Mouse (Mus musculus) brain, adult 2 months (tissue): ENCODE results near the gene Keg1.
"Not testable (repeated sequence)": the region's sequence is repeated elsewhere in the genome, so short reads cannot be mapped to it uniquely, and the experiment has no call there.

Source experiments
- DNase-seq: peaks from one replicate; pipeline ENCODE4 v3.0.0; 2011; ENCODE audit warnings: low read depth, low spot score

The Keg1 gene

DNA sequence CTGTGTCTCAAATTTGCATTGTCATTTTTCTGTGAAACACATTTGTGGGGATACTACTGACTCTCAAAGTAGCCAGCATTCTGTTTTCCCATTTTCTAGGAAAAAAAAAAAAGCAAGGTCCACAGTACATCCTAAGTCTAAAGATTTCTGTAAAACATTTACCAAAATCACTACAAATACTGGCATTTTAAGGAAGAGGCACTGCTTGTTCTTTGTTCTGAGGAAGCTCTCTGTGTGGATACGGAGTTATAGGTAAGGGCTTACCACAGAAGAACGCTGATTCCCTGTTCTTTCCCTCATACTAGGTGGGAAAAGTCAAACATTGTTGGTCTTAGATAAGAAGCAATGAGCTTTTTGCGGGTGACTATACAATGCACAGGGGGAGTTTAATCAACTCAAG is at the start of gene Keg1:
Gene Keg1, plus strand, starts transcription at position 197 of the 400 bp plus-strand sequence.
- no peak for DNase-seq

DNA sequence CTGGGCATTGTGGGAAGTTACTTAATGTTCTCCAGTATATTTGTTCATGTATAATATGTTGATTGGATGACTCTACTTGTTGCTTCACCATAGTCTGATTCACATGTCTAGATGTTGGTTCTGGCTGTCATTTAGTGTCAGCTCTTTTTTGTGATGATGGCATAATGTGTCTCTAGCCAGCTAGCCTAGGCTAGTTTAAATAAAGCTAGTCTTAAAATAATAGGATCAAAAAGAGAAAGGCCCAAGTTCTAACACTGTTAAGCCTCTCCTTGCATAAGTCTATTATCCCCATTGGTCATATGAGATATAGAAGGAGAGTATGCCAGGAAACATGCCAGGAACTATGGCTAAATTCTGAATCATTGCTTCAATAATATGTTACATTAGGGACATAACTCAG is 46.1 kb upstream of the Keg1 start:
- no peak for DNase-seq

DNA sequence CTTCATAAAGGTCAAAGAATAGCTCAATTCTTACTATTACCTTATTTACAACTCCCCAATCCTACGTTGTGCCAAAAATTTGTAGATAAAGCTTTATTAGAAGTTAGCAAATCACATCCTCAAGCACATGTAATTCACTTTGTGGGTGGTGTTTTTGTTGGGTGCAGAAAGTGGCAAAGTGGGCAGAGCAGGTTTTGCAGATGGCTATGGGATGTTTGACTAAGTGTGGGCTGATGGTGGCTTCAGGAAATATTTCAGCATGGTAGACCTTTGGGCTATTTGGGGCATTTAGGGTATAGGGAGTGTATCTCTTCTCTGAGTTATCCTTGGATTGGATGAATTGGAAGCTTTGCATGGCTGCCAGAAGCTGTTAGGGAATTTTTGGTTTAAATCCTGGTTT is 29.4 kb upstream of the Keg1 start:
- DNase-seq: no peak

DNA sequence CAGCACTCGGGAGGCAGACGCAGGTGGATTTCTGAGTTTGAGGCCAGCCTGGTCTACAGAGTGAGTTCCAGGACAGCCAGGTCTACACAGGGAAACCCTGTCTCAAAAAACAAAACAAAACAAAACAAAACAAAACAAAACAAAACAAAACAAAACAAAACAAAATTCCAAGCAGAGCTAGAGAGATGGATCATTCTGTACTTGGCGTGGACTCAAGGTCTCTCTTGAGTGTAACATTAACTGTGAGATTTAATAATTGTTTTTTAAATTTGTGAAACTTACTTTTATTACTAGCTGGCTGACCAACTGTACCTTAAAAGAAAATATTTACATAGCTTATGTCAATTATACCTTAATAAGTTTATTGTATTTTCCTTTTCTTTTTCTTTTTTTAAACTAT is 27.0 kb upstream of the Keg1 start:
- DNase-seq: not testable (repeated sequence)

DNA sequence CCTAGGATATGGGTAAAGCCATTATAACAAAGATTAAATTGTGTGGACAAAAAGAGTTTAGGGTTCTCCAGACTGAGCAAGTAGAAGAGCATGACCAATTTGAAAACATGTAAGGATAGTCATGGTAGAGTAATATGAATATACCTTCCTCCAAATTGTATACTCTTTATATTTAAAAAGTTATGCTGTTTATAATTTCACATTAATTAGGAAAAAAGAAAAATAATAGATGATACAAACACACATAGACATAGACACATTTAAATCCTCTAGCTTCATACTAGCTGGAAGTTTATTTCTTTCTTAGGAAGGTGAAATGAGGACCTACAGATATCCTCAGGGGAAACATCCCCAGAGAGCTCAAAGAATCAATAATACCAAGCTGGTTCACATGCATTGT is 25.4 kb upstream of the Keg1 start, which contains the start of gene Olfr1442:
Gene Olfr1442, plus strand, starts transcription at position 301 of the 400 bp plus-strand sequence.
- no peak for DNase-seq

DNA sequence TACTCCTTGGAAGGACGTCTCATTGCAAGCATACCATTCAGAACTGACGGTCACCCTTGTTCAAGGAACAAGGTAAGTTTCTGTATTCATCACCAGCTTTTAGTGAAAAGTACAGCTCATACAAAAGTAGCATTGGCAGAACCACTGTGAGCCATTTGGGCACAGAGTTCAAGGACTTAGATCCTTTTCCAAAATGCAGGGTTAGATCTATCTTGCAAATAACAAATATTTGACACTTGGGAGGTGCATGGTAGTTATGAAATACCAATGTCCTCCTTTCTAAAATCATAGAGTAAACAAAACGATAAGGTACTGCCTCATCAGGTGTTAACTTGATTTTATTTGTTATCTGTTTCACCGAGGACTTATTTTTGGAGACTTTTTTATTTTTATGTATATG is 24.5 kb upstream of the Keg1 start:
- DNase-seq: no peak

DNA sequence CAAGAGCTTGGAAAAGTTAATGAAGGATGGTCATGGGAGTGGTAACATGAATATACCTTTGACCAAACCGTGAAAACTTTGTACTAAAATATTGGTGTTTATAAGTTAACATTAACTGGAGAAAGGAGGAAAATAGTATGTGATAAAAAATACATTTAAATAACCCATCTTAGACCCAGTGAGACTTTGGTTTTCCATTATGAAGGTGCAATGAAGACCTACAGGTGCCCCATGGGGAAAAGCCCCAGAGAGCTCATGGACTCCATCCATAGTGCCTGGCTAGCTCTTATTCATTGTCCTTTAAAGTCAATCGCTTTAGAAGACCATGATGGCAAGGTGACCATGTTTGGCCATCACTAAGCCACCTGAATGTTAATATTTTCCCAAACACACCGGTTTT is 17.8 kb upstream of the Keg1 start, which contains the start of gene Olfr1443:
Gene Olfr1443, plus strand, starts transcription at position 301 of the 400 bp plus-strand sequence.
- no peak for DNase-seq

DNA sequence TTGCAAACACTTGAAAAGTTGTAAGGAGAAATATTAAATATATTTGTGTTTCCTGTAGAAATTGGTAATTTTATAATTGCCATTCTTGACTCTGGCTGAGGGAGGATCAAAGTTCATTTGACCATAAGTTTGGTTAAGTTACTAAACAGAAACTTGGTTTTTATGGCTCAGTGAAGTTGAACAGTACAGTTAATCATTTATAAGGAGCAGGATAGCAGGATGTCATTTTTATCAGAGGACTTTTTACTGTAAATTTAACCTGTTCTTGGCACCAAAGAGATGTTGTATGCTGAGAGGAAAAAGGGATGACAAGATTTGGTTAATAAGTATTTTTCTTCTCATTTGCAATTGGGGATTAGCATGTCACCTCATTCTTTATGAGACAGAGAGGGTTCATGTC is 10.9 kb upstream of the Keg1 start:
- DNase-seq: no peak

DNA sequence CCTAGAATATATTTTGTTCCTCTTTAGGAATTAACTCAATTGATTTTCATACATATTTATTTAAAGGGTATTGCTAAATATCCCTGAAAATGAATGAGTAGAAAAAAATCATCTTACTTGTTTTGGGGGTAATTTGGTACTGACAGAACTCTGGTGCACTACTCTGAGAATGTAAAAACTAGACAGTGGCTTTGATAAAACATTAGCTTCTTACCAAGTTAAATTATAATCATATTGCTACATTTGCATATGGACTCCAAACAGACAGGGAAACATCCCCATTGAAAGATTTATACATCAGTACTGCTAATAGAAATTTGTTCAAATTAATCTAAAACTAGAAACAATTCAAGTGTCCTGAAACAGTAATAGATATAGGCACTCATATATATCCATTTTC is 10.4 kb upstream of the Keg1 start:
- DNase-seq: no peak

DNA sequence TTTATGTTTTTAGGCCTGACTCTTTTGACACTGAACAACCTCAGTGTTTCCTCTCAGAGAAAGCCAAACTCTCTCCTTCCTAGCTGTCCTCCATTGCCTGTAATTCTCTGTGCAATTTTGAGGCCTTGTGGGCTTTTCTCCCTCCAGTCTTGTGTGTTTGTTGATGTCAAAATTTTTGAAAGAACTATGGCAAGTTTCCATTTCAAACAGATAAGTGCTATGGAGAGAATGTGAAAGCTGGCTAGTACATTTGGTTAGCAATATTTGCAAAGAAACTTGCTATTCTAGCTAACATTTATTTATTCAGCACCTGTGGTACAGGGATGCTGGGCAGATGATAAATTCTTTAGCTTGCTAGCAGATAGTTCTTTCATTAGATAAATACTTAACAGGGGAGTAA is 635 bp downstream of the Keg1 start:
- DNase-seq: no peak

DNA sequence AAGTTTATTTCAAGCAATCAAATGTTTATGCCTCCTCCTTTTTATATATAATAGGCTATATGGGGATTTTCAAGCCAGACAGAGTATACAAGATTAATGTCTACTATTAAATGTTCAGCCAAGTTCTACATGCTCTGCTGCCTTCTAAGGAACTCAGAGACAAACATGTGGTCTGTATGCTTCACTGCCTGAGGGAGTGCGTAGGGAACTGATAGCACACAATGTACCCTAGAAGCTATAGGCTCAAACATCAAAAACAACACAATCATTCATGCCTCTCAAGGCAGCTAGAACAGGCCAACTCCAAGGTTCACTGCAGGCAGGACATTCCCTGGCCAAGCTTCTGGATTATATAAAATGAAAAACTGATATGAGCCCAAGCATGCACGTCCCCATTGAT is 12.9 kb downstream of the Keg1 start:
- DNase-seq: no peak

DNA sequence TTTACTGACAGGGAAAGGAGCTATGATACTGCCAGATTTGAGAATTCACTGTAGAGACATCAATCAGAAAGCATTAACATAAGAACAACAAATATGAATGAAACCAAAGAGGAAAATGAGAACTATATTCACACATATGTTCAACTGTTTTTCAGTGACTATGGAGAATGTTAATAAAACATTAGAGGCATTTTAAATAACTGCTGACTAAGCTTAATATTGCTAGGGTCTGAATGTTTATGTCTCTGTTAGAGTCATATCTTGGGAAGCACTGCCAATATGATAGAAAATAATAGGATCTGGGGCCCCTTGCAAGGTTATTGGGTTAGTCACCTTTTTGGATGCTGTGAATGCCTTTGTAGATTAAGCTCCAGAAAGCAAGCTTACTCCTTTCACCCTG is 13.4 kb downstream of the Keg1 start:
- DNase-seq: no peak

DNA sequence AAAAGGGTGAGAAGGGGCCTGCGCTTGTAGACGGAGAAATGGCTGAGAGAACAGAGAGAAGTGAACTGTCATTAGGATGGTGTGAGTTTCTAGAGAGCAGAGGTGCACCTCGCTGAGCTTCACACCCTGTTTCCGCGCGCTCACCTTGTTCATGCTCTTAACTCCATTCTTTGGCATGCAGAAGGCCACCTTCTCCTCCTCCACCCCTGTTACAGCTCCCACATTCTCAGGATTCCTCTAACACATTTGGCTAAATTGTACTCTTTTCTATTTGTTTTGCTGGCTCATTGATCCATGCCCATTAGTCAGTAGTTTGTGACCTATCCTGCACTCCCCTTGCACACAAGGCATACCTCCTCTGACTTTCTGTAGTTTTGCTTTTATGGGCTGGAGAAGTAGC is 23.6 kb downstream of the Keg1 start:
- no peak for DNase-seq

DNA sequence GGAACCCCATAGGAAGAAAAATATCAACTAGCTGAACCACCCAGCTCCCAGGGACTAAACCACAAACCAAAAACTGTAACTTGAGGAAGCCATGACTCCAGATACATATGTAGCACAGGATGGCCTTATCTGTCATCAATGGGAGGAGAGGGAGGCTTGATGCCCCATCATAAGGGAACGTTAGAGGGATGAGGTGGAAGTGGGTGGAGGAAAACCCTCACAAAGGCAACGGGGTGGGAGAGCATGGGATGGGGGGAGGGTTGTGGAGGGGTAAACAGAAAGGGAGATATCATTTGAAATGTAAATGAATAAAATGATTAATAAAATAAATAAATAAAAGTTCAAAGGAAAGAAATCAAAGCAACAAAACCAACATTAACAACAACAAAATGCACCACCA is 24.9 kb downstream of the Keg1 start:
- DNase-seq: no peak

DNA sequence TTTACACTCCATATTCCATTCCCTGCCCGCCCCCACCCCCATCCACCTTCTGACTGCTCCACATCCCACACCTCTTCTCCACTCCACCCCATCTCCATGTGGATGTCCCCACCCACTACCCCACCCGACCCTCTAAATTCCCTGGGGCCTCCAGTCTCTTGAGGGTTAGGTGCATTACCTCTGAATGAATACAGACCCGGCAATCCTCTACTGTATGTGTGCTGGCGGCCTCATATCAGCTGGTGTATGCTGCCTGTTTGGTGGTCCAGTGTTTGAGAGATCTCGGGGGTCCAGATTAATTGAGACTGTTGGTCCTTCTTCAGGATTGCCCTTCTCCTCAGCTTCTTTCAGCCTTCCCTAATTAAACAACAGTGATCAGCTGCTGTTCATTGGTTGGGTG is 25.3 kb downstream of the Keg1 start:
- DNase-seq: not testable (repeated sequence)

DNA sequence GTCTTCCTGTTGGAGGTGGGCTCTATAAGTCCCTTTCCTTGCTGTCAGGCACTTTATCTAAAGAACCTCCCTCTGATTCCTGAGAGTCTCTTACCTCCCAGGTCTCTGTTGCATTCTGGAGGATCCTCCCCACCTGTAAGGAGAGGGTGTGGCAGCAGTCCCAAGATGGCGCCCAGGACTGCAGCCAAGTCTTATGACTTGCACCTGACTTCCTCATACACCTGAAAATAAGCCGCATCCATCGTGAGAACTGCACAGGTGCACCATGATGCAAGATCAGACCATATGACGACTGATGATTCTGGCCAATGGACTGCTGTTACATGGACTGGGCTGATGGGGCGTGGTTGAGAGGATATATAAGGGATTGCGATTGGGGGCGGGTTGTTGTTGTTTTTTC is 26.0 kb downstream of the Keg1 start:
- DNase-seq: not testable (repeated sequence)

DNA sequence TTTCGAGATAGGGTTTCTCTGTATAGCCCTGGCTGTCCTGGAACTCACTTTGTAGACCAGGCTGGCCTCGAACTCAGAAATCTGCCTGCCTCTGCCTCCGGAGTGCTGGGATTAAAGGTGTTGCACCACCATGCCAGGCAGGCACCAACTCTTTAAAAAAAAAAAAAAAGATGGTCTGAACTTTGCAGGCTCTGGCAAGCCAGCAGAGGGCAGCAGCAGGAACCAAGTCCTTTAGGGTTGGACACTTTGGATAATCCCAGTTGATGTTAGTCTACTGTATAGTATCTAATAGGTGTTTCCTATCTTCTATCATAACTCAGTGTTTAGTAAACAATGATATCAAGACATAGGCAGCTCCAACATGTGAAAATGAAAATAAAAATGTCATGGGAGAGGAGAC is 26.7 kb downstream of the Keg1 start:
- DNase-seq: peak; percentile 30

DNA sequence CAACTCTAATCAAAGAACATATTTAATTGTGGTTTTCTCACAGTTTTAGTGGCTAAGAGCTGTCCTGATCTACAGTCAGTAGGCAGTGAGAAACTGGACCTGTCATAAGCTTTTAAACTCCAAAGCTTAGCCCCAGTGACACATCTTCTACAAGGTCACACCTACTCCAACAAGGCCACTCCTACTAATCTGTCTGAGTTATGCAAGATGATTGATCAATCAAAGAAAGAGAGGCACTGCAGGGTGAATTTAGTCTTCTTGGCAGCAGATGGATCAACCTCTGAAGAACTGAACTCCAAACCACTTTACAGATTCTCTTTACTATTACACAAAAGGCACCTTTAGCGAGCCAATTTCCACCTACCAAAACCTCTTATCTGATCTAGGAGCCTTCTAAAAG is 30.3 kb downstream of the Keg1 start:
- DNase-seq: no peak

DNA sequence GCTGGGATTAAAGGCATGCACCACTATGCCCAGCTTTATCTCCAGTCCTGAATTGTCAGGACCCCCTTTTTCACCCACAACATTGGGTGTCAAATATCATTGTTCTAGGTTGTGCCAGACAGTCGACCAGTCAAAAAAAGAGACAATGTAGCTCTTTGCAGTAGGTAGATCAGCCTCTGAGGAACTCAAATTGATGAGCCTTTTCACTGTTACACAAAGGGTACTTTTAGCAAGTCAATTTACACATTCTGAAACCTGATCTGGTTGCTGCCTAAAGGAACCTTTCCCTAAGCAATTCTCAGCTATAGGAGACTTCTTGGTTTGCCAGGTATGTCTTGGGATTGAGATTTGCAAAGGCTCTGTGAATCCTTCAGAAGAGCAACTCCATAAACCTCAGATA is 35.5 kb downstream of the Keg1 start:
- DNase-seq: no peak

DNA sequence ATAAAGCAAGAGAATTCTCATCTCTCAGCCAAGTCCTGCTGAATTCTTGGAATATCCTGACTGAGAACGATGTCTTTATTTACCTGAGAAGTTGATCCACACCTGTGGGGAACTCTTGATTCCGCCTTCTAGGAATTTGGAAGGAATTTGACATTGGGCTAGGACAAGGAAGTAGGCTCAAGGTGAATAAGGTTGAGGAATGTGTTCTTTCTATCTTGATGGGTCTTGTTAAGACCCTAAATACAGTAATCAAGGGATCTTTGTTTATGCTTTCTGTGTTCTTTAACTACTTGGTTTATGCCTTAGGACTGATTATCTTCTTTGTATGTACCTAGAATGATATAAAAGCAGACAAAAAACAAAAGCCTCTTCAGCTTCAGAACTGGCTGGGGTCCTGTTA is 36.4 kb downstream of the Keg1 start:
- no peak for DNase-seq

DNA sequence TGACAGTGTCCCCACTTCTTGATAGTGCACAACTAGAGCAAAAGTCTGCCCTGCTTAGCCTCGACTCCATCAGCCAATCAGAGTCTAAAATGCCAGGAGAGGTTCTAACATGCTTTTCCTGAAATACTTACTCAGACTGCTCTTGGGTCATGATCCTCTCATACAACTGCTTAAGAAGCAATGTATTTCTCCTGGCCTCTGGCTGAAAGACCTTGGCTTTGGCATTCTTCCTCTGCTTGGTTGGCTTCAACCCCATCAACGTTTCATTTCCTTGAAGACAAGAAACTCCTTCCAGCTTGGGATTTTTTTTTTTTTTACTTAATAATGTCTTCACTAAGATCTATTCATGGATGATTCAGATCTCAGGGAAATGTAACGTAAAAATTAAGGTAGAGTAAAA is 60.7 kb downstream of the Keg1 start:
- DNase-seq: no peak

DNA sequence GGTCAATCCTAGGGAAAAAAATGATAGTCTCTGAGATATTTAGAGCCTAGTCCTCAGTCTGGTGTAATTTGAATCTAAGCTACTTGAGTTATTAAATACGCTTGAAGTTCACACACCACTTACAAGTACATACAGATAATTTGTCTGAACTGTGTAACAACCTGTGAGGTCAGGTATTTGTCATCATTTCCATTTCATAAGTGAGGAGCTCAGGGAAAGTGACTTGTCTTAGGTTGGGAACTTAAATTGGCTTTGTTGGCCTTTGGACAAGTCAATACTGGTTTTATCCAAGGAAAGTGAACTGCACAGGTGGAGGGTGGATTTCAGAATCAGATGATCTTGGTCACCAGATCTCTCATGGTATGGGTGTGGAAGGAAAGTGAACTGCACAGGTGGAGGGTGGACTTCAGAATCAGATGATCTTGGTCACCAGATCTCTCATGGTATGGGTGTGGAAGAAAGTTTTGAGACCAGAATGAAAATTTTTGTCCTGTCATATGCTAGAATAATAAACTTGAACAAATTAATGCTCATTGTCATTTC is 63.4 kb downstream of the Keg1 start:
- no peak for DNase-seq

DNA sequence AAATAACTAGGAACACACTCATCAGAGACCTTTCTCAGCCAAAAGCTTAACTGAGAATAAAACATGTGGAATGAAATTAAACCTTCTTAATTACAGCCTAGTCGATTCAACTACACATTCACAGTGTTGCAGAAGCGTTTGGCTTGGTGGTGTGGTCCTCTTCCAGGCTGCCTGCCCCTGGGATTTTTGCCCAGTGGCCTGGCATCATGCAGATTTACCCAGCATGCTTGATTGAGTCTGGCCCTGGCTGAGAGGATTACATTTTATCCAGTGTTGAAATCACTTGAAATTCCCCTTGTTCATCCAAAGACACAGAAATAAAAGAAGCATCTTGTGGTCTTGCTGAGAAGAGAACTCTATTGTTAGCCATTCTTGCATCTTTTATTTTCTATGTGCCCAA is 64.1 kb downstream of the Keg1 start:
- peak; percentile 81 for DNase-seq
